Mouse (Mus musculus) liver, embryonic 14 days (tissue): ENCODE data around the gene AI661453. TPM values are rescaled to one million over a fixed set of nuclear protein-coding genes. Genes with fewer than 3 reads are reported as not detected.

ENCODE experiments used
- polyA plus RNA-seq: library from polyadenylated mRNA; depleted of rRNA; stranded (reverse); fragments of >200 nt; gene quantifications from 2 replicates; pipeline ENCODE4 v1.2.3, GENCODE M21; 2012; rRNA removed

AI661453 gene
- polyA plus RNA-seq, result 0.46 and 0.55 TPM in 2 replicates

GRCm38 (mm10) chr17:47436156-47436906 lies at the start of gene AI661453:
Gene AI661453 (plus strand): TSS chr17:47436615.

DNA sequence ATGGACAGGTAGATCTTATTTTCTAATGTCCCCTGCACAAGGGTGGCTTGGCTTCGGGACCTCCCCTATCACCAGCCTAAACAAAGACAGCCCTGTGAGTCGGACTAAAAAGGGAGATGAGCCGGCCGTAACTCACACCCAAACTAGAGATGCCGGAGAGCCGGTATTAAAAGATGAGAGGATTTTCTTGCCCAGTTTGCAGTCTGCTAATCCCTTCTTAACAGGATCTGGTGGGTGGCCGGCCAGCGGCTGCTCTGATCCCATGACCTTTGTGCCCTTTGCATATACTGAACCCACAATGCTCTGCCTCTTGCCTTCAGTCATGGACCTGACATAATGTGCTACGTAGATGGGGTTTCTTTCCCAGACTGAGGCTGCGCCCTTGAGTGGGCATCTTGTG lies 36.0 kb upstream of the AI661453 start, which contains the start of gene Guca1a:
Gene Guca1a, minus strand, starts transcription at position 134 of the 400 bp plus-strand sequence.

GRCm38 (mm10) chr17:47436907-47437547 lies 612 bp downstream of the AI661453 start, which contains the start of gene 1700001C19Rik:
Gene 1700001C19Rik (minus strand): TSS chr17:47437376.

DNA sequence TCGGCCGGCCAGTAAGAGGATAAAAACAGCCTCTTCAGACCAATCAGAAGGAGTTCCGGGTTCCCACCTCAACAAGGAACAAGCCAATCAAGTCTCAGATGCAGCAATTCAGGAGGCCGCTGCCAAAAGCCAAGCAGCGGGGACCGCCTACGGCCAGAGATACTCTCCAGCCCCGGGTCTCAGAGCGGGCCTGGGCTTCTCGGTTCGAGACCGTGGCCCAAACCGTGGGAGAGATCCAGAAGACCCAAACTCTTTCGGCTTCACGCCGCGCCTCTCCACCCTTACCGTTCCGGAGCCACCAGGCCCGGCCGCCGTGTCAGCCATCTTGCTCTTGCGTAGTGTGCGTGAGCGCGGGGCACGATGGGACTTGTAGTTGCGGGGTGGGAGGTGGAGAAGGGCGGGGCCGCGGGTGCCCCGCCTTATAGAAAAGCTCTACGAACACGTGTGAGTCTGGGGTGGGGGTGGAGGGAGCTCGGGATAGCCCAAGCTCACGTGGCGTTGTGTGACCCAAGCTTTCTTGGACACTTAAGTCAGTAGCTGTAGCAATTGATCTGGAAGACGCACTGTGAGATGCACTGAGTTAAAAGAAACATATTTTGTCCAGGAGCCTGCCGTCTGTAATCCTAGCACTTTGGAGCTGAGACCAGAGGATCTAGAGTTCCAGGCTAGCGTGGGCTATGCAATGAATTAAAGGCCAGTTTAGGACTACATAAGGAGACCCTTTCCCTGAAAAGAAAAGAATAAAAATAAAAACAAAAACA lies 65.7 kb downstream of the AI661453 start, which contains the start of gene Taf8:
Gene Taf8, minus strand, starts transcription at position 347 of the 761 bp plus-strand sequence.

DNA sequence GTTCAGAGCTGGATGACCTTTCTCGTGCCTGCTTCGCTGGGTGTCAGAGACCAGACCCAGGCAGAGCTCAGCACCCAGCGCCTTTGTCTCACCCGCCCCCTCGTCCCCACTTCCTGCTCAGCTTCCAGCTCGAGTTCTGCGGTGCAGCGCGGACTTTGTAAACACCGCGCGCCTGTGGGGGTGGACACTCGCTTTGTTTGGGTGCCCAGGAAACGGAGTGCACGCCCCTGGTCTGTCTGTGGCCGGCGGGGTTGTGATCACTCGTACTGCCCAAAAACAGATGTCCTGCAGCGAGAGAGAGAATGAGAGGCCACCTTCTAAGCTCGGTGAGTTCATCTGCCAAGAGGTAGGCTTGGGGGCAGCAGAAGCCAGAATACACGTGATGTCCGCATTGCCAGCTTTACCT lies 68.5 kb downstream of the AI661453 start, which contains the start of gene Ccnd3:
Gene Ccnd3, plus strand, starts transcription at position 111 of the 406 bp plus-strand sequence.

Other genes with a start within 250 kb of the AI661453 start
- 20.6 and 23.0 TPM in 2 replicates for gene Mrps10, start 67.7 kb upstream of the AI661453 start, polyA plus RNA-seq
- gene Guca1b, start 51.2 kb upstream of the AI661453 start, polyA plus RNA-seq, result 0.37 TPM in 2 replicates
- 0.59 and 0.90 TPM in 2 replicates for gene Guca1a, start 36.0 kb upstream of the AI661453 start, polyA plus RNA-seq
- 0.57 and 0.89 TPM in 2 replicates for gene 1700001C19Rik, start 761 bp downstream of the AI661453 start, polyA plus RNA-seq
- gene Taf8, start 65.7 kb downstream of the AI661453 start, polyA plus RNA-seq, result 15.4 and 16.7 TPM in 2 replicates
- 179 and 198 TPM in 2 replicates for gene Ccnd3, start 68.4 kb downstream of the AI661453 start, polyA plus RNA-seq
- gene Bysl, start 174.9 kb downstream of the AI661453 start, polyA plus RNA-seq, result 10.9 and 12.9 TPM in 2 replicates
- gene Med20, start 175.0 kb downstream of the AI661453 start, polyA plus RNA-seq, result 21.0 and 24.1 TPM in 2 replicates
- 0.83 and 1.2 TPM in 2 replicates for gene Gm20517, start 175.0 kb downstream of the AI661453 start, polyA plus RNA-seq
- gene Usp49, start 194.1 kb downstream of the AI661453 start, polyA plus RNA-seq, result 6.2 and 7.2 TPM in 2 replicates